Mouse (Mus musculus) embryonic facial prominence, embryonic 10.5 days (tissue): ENCODE results near the gene Med22. TPM values are rescaled to one million over a fixed set of nuclear protein-coding genes. Genes with fewer than 3 reads are reported as not detected.

ENCODE experiments used
- DNase-seq: peaks from one replicate; pipeline ENCODE4 v3.0.0-alpha.2; 2017; ENCODE audit warnings: low spot score
- H3K27ac ChIP-seq: fragments of 300-500 bp; sonication (generic); replicated peaks from 2 replicates; pipeline ENCODE4 v1.5.1; 2016; ENCODE audit warnings: mild to moderate bottlenecking
- H3K27me3 ChIP-seq: fragments of 300-500 bp; sonication (generic); replicated peaks from 2 replicates; pipeline ENCODE4 v1.6.1; 2016; ENCODE audit warnings: low read depth, mild to moderate bottlenecking; ENCODE audit not compliant: poor library complexity, severe bottlenecking
- H3K36me3 ChIP-seq: fragments of 300-500 bp; sonication (generic); replicated peaks from 2 replicates; pipeline ENCODE4 v1.6.1; 2016; ENCODE audit warnings: mild to moderate bottlenecking, moderate library complexity
- H3K4me1 ChIP-seq: fragments of 300-500 bp; sonication (generic); 2 replicates; pipeline ENCODE4 v1.6.1; 2016
- H3K4me3 ChIP-seq: fragments of 300-500 bp; sonication (generic); 2 replicates; pipeline ENCODE4 v1.5.1; 2016; ENCODE audit warnings: mild to moderate bottlenecking, moderate library complexity
- H3K9me3 ChIP-seq: fragments of 300-500 bp; sonication (generic); 2 replicates; pipeline ENCODE4 v1.6.1; 2016; ENCODE audit warnings: mild to moderate bottlenecking
- WGBS: fragments of 180-500 bp; shearing (Covaris S2); methylation state at CpG from one replicate; pipeline ENCODE4 v1.1.7; 2016; 5-methylcytosine and 5-hydroxymethylcytosine counted together
- polyA plus RNA-seq: library from polyadenylated mRNA; unstranded; fragments of >200 nt; fragmentation: Nextera tagmentation; extraction: Ambion mirVana; gene quantifications from 2 replicates; pipeline ENCODE4 v1.2.1, GENCODE M21; 2016

The Med22 gene
- polyA plus RNA-seq, 1 experiment from 2014 or later, result 87.2 TPM

- H3K4me1 ChIP-seq, result peaks cover 57% of the 10 kb centered on the region
- 0 out of 2 replicates have a peak overlapping the region, but pooled peaks have one; percentile 14 for H3K4me3 ChIP-seq
- WGBS, result 81% methylated on average over 17 of the region's 17 CpGs
- H3K27me3 ChIP-seq, result no peaks in the 10 kb centered on the region
- no peak for DNase-seq
- H3K9me3 ChIP-seq, result no peaks in the 10 kb centered on the region
- H3K27ac ChIP-seq, result no peak overlapping the region
- peaks cover 57% of the 10 kb centered on the region for H3K36me3 ChIP-seq
These were observed 3.1 kb upstream of the Med22 start for GRCm38 (mm10) chr2:26913416-26914147.

DNA sequence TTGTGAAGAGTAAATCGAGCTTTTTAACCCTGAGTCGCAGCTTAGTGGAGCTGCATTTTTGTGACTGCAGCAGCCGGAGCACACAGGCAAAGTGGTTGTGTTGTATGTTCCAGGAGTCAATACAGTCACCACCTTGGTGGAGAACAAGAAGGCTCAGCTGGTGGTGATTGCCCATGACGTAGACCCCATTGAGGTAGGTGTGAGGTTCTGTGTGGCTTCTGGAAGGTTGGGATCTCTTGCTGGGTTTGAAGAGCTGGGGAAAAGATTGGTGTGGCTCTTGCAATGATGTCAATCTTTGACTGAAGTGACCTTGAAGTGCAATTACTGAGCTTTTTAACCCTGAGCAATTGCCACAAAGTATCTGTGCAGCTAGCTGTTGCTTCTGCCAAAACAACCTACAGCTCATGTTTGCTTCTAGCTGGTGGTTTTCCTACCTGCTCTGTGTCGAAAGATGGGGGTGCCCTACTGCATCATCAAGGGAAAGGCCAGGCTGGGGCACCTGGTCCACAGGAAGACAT lies 1.8 kb upstream of the Med22 start:
- Histone ChIP-seq H3K27me3 (no peaks in the 10 kb centered on the region), H3K9me3 (no peaks in the 10 kb centered on the region), H3K36me3 (peaks cover 57% of the 10 kb centered on the region), H3K27ac (peak overlapping the region; percentile 98), H3K4me1 (peaks cover 62% of the 10 kb centered on the region), H3K4me3 (peak overlapping the region; percentile 79)
- DNase-seq, result no peak
- WGBS, result 74% methylated on average over 5 of the region's 5 CpGs

GRCm38 (mm10) chr2:26910994-26911765 lies 703 bp upstream of the Med22 start:
- Histone ChIP-seq H3K36me3 (peaks cover 66% of the 10 kb centered on the region), H3K4me1 (peaks cover 51% of the 10 kb centered on the region), H3K27me3 (no peaks in the 10 kb centered on the region), H3K27ac (peak overlapping the region; percentile 98), H3K4me3 (peak overlapping the region; percentile 79), H3K9me3 (no peaks in the 10 kb centered on the region)
- DNase-seq, result peak; percentile 79
- under 1% methylated on average over 37 of the region's 37 CpGs for WGBS

DNA sequence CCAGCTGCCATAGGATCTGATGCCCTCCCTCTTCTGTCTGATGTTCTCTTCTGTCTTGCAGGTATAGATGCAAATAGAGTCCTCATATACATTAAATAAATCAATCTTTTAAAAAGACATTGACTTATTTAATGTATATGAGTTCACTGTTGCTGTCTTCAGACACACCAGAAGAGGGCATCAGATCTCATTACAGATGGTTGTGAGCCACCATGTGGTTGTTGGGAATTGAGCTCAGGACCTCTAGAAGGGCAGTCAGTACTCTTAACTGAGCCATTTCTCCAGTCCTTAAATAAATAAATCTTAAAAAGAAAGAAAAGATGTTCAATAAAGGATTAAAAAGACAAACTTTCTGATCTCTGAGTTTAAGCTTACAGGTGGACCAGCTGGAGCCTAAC lies 1.1 kb downstream of the Med22 start:
- Histone ChIP-seq H3K27ac (peak overlapping the region; percentile 98), H3K4me1 (peaks cover 39% of the 10 kb centered on the region), H3K4me3 (peak overlapping the region; percentile 79), H3K27me3 (no peaks in the 10 kb centered on the region), H3K9me3 (no peaks in the 10 kb centered on the region), H3K36me3 (peaks cover 80% of the 10 kb centered on the region)
- DNase-seq, result no peak

DNA sequence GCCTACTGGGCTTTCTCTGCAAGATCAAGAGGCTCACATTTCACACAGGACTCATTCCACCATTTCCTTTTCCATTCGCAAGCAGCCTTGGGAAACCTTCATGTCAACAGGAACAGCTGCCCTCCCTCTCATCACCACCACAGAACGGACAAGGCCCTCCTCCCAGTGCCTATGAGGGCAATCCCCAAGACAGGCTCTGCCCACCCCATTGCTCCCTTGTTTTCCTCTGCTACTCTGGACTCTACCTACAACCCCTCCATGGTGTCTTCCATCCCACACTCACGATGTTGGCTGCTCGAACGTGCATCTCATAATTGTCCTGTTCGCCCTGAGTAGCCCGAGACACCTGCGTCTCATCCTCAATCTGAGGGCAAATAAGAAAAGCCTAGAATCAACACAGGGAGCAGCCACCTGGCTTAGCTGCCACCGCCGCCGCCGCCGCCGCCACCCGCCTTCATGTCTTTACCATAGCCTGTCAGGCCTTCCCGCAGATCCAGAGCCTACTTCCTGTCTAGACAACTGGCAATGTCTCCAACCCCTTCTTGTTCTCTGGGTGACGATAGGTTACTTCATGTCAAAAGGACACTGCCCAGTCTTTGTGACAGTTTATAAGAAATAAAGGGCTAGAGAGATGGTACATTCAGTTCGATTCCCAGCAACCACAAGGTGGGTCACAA lies 1.6 kb downstream of the Med22 start:
- no peak for DNase-seq
- Histone ChIP-seq H3K36me3 (peaks cover 80% of the 10 kb centered on the region), H3K9me3 (no peaks in the 10 kb centered on the region), H3K27ac (no peak overlapping the region), H3K4me1 (peaks cover 43% of the 10 kb centered on the region), H3K27me3 (no peaks in the 10 kb centered on the region), H3K4me3 (peak overlapping the region; percentile 79)
- whole genome bisulfite sequencing, result 83% methylated on average over 18 of the region's 18 CpGs

DNA sequence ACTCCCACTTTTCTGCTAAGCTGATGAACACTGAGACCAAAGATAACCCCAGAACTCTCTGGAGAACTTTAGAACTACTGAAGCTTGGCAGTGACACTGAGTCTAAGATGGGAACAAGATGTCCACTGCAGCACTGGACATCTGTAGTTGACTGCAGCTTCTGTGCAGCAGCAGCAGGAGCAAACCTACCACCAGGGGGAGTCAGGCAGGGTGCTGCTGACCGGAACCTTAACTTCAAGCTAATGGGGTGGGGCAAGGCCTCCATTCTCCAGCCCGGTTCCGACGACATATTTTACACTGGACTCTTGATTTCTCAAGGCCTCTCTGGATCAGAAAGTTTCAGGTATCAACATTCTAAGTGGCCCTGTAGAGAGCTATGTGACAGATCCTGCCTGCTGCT lies 3.4 kb downstream of the Med22 start:
- 65% methylated on average over 4 of the region's 4 CpGs for WGBS
- peaks cover 62% of the 10 kb centered on the region for H3K36me3 ChIP-seq

DNA sequence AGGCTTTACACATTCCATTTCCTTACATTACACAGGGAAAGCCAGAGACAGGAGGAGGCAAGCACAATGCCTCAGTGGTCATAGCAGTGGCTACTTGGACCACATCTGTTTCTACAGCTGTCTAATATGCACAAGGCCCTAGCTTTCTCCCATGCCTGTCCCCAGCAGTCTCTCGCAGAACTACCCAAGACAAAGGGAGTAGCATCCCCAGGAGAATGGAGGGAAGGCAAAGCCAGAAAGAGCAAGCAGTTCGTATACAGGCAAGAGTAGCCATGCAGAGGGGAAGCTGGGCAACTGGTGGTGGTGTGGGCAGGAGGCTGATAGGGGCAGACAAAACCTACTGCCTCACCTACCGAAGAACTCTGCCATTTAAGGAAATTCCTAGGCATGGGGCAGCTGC lies 4.0 kb downstream of the Med22 start:
- H3K9me3 ChIP-seq, result no peaks in the 10 kb centered on the region
- no peak overlapping the region for H3K4me3 ChIP-seq
- no peaks in the 10 kb centered on the region for H3K27me3 ChIP-seq
- no peak overlapping the region for H3K27ac ChIP-seq
- DNase-seq, result no peak
- WGBS, result 89% methylated on average over 3 of the region's 3 CpGs
- H3K4me1 ChIP-seq, result peaks cover 46% of the 10 kb centered on the region
- H3K36me3 ChIP-seq, result peaks cover 55% of the 10 kb centered on the region

More for the DNA sequence above, 3.4 kb downstream of the Med22 start:
- Histone ChIP-seq H3K4me1 (peaks cover 45% of the 10 kb centered on the region), H3K9me3 (no peaks in the 10 kb centered on the region), H3K4me3 (no peak overlapping the region), H3K27ac (no peak overlapping the region), H3K27me3 (no peaks in the 10 kb centered on the region)
- peak; percentile 59 for DNase-seq

DNA sequence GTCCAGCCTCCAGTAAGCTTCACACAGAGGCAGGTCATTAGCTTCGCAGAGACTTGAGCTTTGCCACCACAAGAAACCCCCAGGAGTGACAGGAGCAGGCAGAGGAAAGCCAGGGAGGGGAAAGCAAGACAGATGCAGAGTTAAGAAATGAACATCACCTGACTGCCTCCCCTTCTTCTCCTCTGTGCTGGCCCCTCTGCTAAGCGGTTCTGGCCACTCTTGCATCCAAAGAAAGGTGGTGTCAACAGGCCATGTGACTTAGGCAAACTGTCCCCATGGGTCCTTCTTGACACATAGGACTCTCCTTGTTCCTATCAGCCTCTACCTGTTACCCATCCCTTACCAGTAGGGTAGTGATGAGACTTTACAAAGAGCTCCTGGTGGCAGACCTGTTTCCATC lies 4.5 kb downstream of the Med22 start:
- no peak overlapping the region for H3K4me3 ChIP-seq
- 91% methylated on average over 2 of the region's 2 CpGs for WGBS
- no peaks in the 10 kb centered on the region for H3K9me3 ChIP-seq
- DNase-seq, result no peak
- H3K36me3 ChIP-seq, result peaks cover 53% of the 10 kb centered on the region
- no peaks in the 10 kb centered on the region for H3K27me3 ChIP-seq
- no peak overlapping the region for H3K27ac ChIP-seq
- peaks cover 51% of the 10 kb centered on the region for H3K4me1 ChIP-seq

GRCm38 (mm10) chr2:26903311-26903710 lies 7.2 kb downstream of the Med22 start:
- no peaks in the 10 kb centered on the region for H3K27me3 ChIP-seq
- peaks cover 71% of the 10 kb centered on the region for H3K36me3 ChIP-seq
- peak overlapping the region; percentile 80 for H3K27ac ChIP-seq
- DNase-seq, result no peak
- H3K4me3 ChIP-seq, result peak overlapping the region; percentile 81
- 11% methylated on average over 7 of the region's 7 CpGs for WGBS
- peaks cover 38% of the 10 kb centered on the region for H3K4me1 ChIP-seq
- H3K9me3 ChIP-seq, result no peaks in the 10 kb centered on the region

DNA sequence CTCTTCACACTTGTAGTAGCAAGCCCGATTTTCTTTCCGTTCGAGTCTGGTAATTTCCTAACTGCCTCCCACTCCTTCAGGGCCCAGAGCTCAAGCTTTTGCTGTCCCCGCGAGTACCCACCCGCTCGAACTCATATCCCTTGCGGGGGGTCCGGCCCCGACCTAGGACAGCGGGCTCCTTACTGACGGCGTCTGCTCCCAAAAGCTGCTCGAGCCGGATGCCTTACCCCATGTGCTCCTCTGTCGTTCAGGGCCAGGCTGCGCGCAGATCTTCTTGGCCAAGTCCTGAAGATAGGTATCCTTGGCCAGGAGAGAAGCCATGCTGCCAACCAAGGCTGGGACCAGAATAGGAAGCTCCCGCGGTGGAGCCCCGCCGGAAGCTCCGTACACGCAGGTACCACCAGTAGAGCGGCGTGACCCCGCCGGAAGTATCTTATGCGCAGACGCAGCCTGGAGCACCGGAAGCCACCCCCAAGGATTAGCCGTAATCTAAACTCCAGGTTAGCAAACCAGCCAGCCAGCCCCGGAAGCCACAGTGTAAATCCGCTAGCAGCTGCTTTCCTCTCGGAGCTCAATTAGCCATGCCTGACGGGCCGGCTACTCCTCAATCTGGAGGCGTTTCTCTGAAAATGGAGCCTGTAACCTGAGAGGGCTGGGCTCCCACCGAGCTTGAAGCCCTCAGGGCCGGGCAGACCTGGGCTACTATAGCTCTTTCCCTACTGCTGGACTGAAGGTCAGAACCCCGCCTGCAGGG lies 7.8 kb downstream of the Med22 start, which contains the start of gene Surf6:
Gene Surf6, minus strand, starts transcription at position 413 of the 754 bp plus-strand sequence.
- under 1% methylated on average over 41 of the region's 41 CpGs for WGBS

DNA sequence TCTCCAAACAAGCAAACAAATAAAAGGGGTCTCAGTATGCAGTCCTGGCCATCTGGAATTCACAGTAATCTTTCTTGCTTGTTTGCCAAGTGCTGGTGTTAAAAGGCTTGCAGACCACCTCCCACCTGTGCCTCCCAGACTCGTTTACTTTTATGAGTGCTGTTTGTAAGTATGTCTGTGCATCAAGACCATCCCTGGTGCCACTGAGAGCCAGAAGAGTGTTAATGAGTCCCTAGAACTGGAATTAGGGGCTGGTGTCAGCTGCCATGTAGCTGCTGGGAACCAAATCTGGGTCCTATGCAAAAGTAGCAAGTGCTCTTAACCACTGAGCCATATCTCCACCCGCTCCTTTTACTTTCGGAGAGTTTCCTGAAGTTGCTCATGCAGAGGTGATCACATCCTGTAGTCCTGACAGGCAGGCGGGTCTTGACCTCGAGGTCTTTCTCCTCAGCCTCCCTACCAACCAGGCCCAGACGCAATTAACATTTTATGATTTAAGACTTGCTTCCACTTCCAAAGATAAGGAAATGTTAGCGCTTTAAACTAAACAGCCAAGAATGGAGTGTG lies 8.6 kb downstream of the Med22 start:
- Histone ChIP-seq H3K4me3 (peak overlapping the region; percentile 81), H3K27me3 (no peaks in the 10 kb centered on the region), H3K36me3 (peaks cover 71% of the 10 kb centered on the region), H3K27ac (peak overlapping the region; percentile 80), H3K9me3 (no peaks in the 10 kb centered on the region), H3K4me1 (peaks cover 27% of the 10 kb centered on the region)
- WGBS, result 13% methylated on average over 7 of the region's 7 CpGs
- DNase-seq, result no peak

More for the DNA sequence above, 7.8 kb downstream of the Med22 start, which contains the start of gene Surf6:
- Histone ChIP-seq H3K4me3 (peak within 1 kb of the TSS; percentile 81), H3K9me3 (no peaks in the 10 kb centered on the region), H3K27ac (peak within 1 kb of the TSS; percentile 80), H3K27me3 (no peaks in the 10 kb centered on the region), H3K36me3 (peaks cover 71% of the 10 kb centered on the region), H3K4me1 (peaks cover 31% of the 10 kb centered on the region)
- peak; percentile 97 for DNase-seq
